ENCODE assay signal across 12 mouse cellular contexts in the genomic region with DNA sequence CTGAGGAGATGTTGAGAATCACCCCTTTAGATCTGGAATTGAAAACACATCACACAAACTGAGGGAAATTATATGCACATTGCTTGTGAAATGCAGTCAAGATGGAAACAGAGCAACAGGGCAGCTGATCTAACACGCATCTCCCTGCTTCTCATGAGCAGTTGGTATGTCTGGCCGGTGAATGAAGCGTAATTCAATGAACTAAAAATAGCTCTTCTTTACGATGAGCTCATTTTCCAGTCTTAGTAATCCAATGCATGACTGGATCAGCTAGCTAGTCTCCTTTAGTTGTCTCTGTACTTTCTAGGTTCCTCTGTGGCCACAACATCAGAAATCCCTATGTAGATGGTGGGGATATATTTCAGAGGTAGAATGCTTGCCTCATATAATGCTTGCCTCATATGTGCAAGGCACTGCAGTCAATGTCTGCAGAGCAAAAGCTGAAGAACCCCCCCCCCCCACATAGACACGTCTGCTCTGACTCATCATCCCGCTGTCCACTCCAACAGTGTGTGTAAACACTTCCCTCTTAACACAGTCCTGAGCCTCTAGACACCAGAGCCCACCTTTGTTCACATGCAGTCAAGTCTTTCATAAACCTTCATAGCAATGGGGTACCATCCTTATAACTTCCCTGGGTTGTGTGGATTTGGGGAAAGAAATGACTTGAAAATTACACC. TPM values are rescaled to one million over a fixed set of nuclear protein-coding genes. Genes with fewer than 3 reads are reported as not detected.
DNase-seq lines count a peak whose midpoint lies in the region; ATAC-seq lines count a peak whose summit lies in the region.
"Had no signal": no experiment of that assay in that cellular context is flagged by ENCODE, and none has a peak within 500 bp of the region (broad histone marks: within the 10 kb centered on the region; RNA-seq: fewer than 3 reads in every experiment).

No protein-coding gene starts in this region.

- H3K27me3 ChIP-seq in hindbrain, embryonic 13.5 days: no peaks in the 10 kb centered on the region
- H3K27me3 ChIP-seq in hindbrain, embryonic 10.5 days (ENCODE audit: insufficient read depth, poor library complexity, severe bottlenecking): no peaks in the 10 kb centered on the region
- no peaks in the 10 kb centered on the region for H3K27me3 ChIP-seq in embryonic facial prominence, embryonic 15.5 days
- no peaks in the 10 kb centered on the region for H3K27me3 ChIP-seq in intestine, embryonic 16.5 days (replicated peaks; ENCODE audit: control insufficient read depth, insufficient read depth, low read length)
- H3K27me3 ChIP-seq in kidney, embryonic 14.5 days (ENCODE audit: control insufficient read depth, insufficient read depth, low read length): no peaks in the 10 kb centered on the region
- H3K27me3 ChIP-seq: limb, embryonic 12.5 days; midbrain, embryonic 12.5 days had no signal

- H3K27ac ChIP-seq in hindbrain, embryonic 13.5 days: peak overlapping the region; percentile 8; the same call in 1 of the 2 replicates
- H3K27ac ChIP-seq in hindbrain, embryonic 10.5 days: no peak overlapping the region
- H3K27ac ChIP-seq in embryonic facial prominence, embryonic 15.5 days (replicated peaks): peak overlapping the region; percentile 17; the same call in 1 of the 2 replicates
- H3K27ac ChIP-seq in intestine, embryonic 16.5 days (ENCODE audit: low read length): no peak overlapping the region
- no peak overlapping the region for H3K27ac ChIP-seq in kidney, embryonic 14.5 days (ENCODE audit: low read depth, low read length)
- H3K27ac ChIP-seq: limb, embryonic 12.5 days; midbrain, embryonic 12.5 days had no signal

- intact Hi-C loops in left cerebral cortex, postnatal 4 days (cut with DNase I): no loop called here

- H3K4me1 ChIP-seq in hindbrain, embryonic 13.5 days (replicated peaks): peaks cover 51% of the 10 kb centered on the region
- H3K4me1 ChIP-seq in hindbrain, embryonic 10.5 days (replicated peaks): no peaks in the 10 kb centered on the region
- peaks cover 10% of the 10 kb centered on the region; the same call in 1 of the 2 replicates for H3K4me1 ChIP-seq in embryonic facial prominence, embryonic 15.5 days
- peaks cover 10% of the 10 kb centered on the region; the same call in 1 of the 2 replicates for H3K4me1 ChIP-seq in intestine, embryonic 16.5 days (ENCODE audit: control insufficient read depth, insufficient read depth, low read length)
- no peaks in the 10 kb centered on the region for H3K4me1 ChIP-seq in kidney, embryonic 14.5 days (ENCODE audit: control insufficient read depth, insufficient read depth, low read length)
- H3K4me1 ChIP-seq: limb, embryonic 12.5 days had no signal

- no peaks in the 10 kb centered on the region for H3K36me3 ChIP-seq in hindbrain, embryonic 13.5 days
- H3K36me3 ChIP-seq in hindbrain, embryonic 10.5 days: peaks cover 19% of the 10 kb centered on the region
- 0 out of 2 replicates have a peak, but pooled peaks cover 4% of the 10 kb centered on the region for H3K36me3 ChIP-seq in embryonic facial prominence, embryonic 15.5 days
- no peaks in the 10 kb centered on the region for H3K36me3 ChIP-seq in intestine, embryonic 16.5 days (ENCODE audit: control insufficient read depth, insufficient read depth, low read length)
- no peaks in the 10 kb centered on the region for H3K36me3 ChIP-seq in kidney, embryonic 14.5 days (ENCODE audit: control insufficient read depth, insufficient read depth, low read length)

- no peak overlapping the region for H3K4me2 ChIP-seq in hindbrain, embryonic 13.5 days
- no peak overlapping the region for H3K4me2 ChIP-seq in embryonic facial prominence, embryonic 15.5 days (replicated peaks)
- no peak overlapping the region for H3K4me2 ChIP-seq in intestine, embryonic 16.5 days (ENCODE audit: low read depth, low read length)
- no peak overlapping the region for H3K4me2 ChIP-seq in kidney, embryonic 14.5 days (replicated peaks; ENCODE audit: low read depth, low read length)
- H3K4me2 ChIP-seq: limb, embryonic 12.5 days; midbrain, embryonic 12.5 days had no signal

- no peak for DNase-seq in hindbrain, embryonic 10.5 days (ENCODE audit: low spot score)
- peak; percentile 78 for DNase-seq in NIH3T3 (ENCODE audit: low read depth)
- no peak for DNase-seq in left cerebral cortex, postnatal 4 days
- no peak for DNase-seq in lung, postnatal 25 days (ENCODE audit: low spot score)
- DNase-seq: right cerebral cortex, postnatal 25 days had no signal

- 68% methylated on average over 6 of the region's 6 CpGs for WGBS in hindbrain, embryonic 13.5 days
- 90% methylated on average over 6 of the region's 6 CpGs for WGBS in hindbrain, embryonic 10.5 days
- WGBS in embryonic facial prominence, embryonic 15.5 days: 36% methylated on average over 6 of the region's 6 CpGs
- WGBS in intestine, embryonic 16.5 days: 36% methylated on average over 6 of the region's 6 CpGs
- WGBS in kidney, embryonic 14.5 days: 65% methylated on average over 6 of the region's 6 CpGs

- no peak overlapping the region for H3K4me3 ChIP-seq in hindbrain, embryonic 13.5 days
- no peak overlapping the region for H3K4me3 ChIP-seq in hindbrain, embryonic 10.5 days
- H3K4me3 ChIP-seq in embryonic facial prominence, embryonic 15.5 days (replicated peaks): no peak overlapping the region
- no peak overlapping the region for H3K4me3 ChIP-seq in intestine, embryonic 16.5 days (ENCODE audit: low read length)
- no peak overlapping the region for H3K4me3 ChIP-seq in kidney, embryonic 14.5 days (ENCODE audit: low read length)
- H3K4me3 ChIP-seq: limb, embryonic 12.5 days; midbrain, embryonic 12.5 days had no signal

- H3K9me3 ChIP-seq in hindbrain, embryonic 13.5 days: no peaks in the 10 kb centered on the region
- H3K9me3 ChIP-seq in hindbrain, embryonic 10.5 days: no peaks in the 10 kb centered on the region
- no peaks in the 10 kb centered on the region for H3K9me3 ChIP-seq in embryonic facial prominence, embryonic 15.5 days (replicated peaks)
- no peaks in the 10 kb centered on the region for H3K9me3 ChIP-seq in intestine, embryonic 16.5 days (ENCODE audit: control insufficient read depth, low read length)
- no peaks in the 10 kb centered on the region for H3K9me3 ChIP-seq in kidney, embryonic 14.5 days (ENCODE audit: control insufficient read depth, low read length)
- H3K9me3 ChIP-seq: limb, embryonic 12.5 days; midbrain, embryonic 12.5 days had no signal

- H3K9ac ChIP-seq in hindbrain, embryonic 13.5 days: no peak overlapping the region
- H3K9ac ChIP-seq in embryonic facial prominence, embryonic 15.5 days: no peak overlapping the region
- H3K9ac ChIP-seq in intestine, embryonic 16.5 days (ENCODE audit: low read depth, low read length): no peak overlapping the region
- no peak overlapping the region for H3K9ac ChIP-seq in kidney, embryonic 14.5 days (ENCODE audit: low read depth, low read length)
- H3K9ac ChIP-seq: limb, embryonic 12.5 days; midbrain, embryonic 12.5 days had no signal

- no peak for ATAC-seq in hindbrain, embryonic 13.5 days (ENCODE audit: low FRiP score)
- ATAC-seq in embryonic facial prominence, embryonic 15.5 days (ENCODE audit: insufficient number of reproducible peaks, low FRiP score, low TSS enrichment, low read depth): no peak
- ATAC-seq in intestine, embryonic 16.5 days: peak; percentile 32; the same call in 1 of the 2 replicates
- no peak for ATAC-seq in kidney, embryonic 14.5 days (ENCODE audit: low FRiP score, low TSS enrichment)

RNA-seq across cellular contexts. Expression of a gene that starts 34.9 kb away (rescaled TPM):
- polyA plus RNA-seq in hindbrain, embryonic 13.5 days (2015; fragmentation: Nextera tagmentation; extraction: Ambion mirVana): 46.3 and 48.5 TPM in 2 replicates
- 57.5 and 58.7 TPM in 2 replicates for polyA plus RNA-seq in hindbrain, embryonic 10.5 days (2016; fragmentation: Nextera tagmentation; extraction: Ambion mirVana)
- polyA plus RNA-seq in embryonic facial prominence, embryonic 15.5 days (2015; fragmentation: Nextera tagmentation; extraction: Ambion mirVana): 65.1 and 69.1 TPM in 2 replicates
- 68.4 and 77.8 TPM in 2 replicates for polyA plus RNA-seq in intestine, embryonic 16.5 days (2015; fragmentation: Nextera tagmentation; extraction: Ambion mirVana)
- total RNA-seq in left cerebral cortex, postnatal 4 days (2021): 10 to 100 TPM; 33.7 to 43.3 TPM
- polyA plus RNA-seq in kidney, embryonic 14.5 days (2014; fragmentation: Nextera tagmentation; extraction: Ambion mirVana): 48.3 and 64.5 TPM in 2 replicates

RNA-seq across cellular contexts. Expression of a gene that starts 49.4 kb away (rescaled TPM):
- not detected in 2 replicates for polyA plus RNA-seq in hindbrain, embryonic 13.5 days (2015; fragmentation: Nextera tagmentation; extraction: Ambion mirVana)
- not detected in 2 replicates for polyA plus RNA-seq in hindbrain, embryonic 10.5 days (2016; fragmentation: Nextera tagmentation; extraction: Ambion mirVana)
- not detected in 2 replicates for polyA plus RNA-seq in embryonic facial prominence, embryonic 15.5 days (2015; fragmentation: Nextera tagmentation; extraction: Ambion mirVana)
- polyA plus RNA-seq in intestine, embryonic 16.5 days (2015; fragmentation: Nextera tagmentation; extraction: Ambion mirVana): not detected in 2 replicates
- not detected for total RNA-seq in left cerebral cortex, postnatal 4 days (2021)
- not detected in 2 replicates for polyA plus RNA-seq in kidney, embryonic 14.5 days (2014; fragmentation: Nextera tagmentation; extraction: Ambion mirVana)
- polyA plus RNA-seq: kidney, embryonic 16.5 days; limb, embryonic 12.5 days; midbrain, embryonic 12.5 days had no signal

Comparison
In these comparisons a context has a peak if more than half of its experiments do, and no peak if none do; other contexts are left out.
1. H3K27ac ChIP-seq: peak in hindbrain, embryonic 13.5 days (single experiment) and embryonic facial prominence, embryonic 15.5 days (single experiment); none in hindbrain, embryonic 10.5 days (single experiment), intestine, embryonic 16.5 days (single experiment) and kidney, embryonic 14.5 days (single experiment).